Mouse (Mus musculus) gastrocnemius, postnatal 10 days (tissue): ENCODE data around the gene Catsper4. TPM values are rescaled to one million over a fixed set of nuclear protein-coding genes. Genes with fewer than 3 reads are reported as not detected.
A peak's percentile ranks its signal among the peaks of the same experiment; 100 is the strongest.
"Not testable (repeated sequence)": the region's sequence is repeated elsewhere in the genome, so short reads cannot be mapped to it uniquely, and the experiment has no call there.

Source experiments
- DNase-seq: peaks from one replicate; pipeline ENCODE4 v3.0.0; 2021; ENCODE audit warnings: mixed read lengths
- long read RNA-seq, 2 experiments: library from polyadenylated mRNA; stranded (forward); transcript quantifications; one replicate each; pipeline ENCODE4 v2.0.0; 2021
- total RNA-seq, 2 experiments: library from RNA; stranded (reverse); gene quantifications; 2 replicates each; pipeline ENCODE4 v1.2.3; 2021

Gene Catsper4
- 1 to 10 TPM in 1 of 2 experiments, not detected in 1; 1.1 TPM for total RNA-seq
- long read RNA-seq, experiment 1: 0 reads
- long read RNA-seq, experiment 2: 0 reads

DNA sequence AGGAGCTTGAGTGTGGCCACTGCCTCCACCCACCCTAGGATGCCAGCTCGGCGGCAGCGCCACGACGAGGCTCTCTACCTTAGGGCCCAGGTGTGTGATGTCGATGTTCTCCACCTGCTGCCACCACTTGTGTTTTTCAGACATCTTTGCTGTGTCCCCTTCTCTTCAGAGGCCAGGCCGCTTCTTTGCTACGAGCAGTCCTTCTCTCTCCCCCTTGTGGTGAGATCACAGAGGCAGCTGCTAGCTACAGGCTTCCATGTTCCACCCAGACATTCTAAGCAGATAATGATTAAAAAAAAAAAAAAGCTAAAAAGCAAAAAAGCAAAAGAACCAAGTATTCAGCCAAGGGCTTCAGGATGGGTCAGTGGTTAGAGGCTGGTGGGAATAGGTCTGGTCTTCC is at the start of gene Catsper4:
Catsper4 (minus strand) TSS at position 190 of the 400 bp plus-strand sequence.
- no peak for DNase-seq

- no peak for DNase-seq
Observed at GRCm38 (mm10) chr4:134273417-134274345, 46.5 kb upstream of the Catsper4 start.

GRCm38 (mm10) chr4:134272731-134273416 is 45.7 kb upstream of the Catsper4 start:
- no peak for DNase-seq

DNA sequence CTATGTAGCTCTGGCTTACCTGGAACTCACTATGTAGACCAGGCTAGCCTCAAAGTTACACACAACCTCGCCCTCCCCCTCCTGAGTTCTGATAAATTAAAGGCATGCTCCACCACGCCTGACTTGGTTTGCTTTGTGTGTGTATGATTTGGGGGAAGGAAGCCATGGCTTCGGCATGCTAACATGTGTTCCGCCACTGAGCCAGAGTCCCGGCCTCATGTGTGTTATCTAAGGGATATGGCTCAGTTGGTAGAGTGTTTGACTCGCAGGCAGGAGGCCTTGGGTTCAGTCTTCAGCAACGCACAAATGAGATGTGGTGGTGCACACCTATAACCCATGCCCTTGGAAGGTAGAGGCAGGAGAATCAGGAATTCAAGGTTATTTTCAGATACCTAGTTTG is 44.8 kb upstream of the Catsper4 start:
- no peak for DNase-seq

DNA sequence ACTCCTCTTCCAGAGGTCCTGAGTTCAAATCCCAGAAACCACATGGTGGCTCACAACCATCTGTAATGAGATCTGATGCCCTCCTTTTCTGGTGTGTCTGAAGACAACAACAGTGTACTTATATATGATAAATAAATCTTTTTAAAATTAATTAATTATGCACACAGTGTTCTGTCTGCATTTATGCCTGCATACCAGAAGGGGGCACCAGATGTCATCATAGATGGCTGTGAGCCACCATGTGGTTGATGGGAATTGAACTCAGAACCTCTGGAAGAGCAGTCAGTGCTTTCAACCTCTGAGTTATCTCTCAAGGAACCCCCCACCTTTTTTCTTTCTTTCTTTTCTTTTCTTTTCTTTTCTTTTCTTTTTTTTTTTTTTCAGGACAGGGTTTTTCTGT is 42.4 kb upstream of the Catsper4 start:
- not testable (repeated sequence) for DNase-seq

GRCm38 (mm10) chr4:134268102-134268655 is 41.0 kb upstream of the Catsper4 start:
- no peak for DNase-seq

DNA sequence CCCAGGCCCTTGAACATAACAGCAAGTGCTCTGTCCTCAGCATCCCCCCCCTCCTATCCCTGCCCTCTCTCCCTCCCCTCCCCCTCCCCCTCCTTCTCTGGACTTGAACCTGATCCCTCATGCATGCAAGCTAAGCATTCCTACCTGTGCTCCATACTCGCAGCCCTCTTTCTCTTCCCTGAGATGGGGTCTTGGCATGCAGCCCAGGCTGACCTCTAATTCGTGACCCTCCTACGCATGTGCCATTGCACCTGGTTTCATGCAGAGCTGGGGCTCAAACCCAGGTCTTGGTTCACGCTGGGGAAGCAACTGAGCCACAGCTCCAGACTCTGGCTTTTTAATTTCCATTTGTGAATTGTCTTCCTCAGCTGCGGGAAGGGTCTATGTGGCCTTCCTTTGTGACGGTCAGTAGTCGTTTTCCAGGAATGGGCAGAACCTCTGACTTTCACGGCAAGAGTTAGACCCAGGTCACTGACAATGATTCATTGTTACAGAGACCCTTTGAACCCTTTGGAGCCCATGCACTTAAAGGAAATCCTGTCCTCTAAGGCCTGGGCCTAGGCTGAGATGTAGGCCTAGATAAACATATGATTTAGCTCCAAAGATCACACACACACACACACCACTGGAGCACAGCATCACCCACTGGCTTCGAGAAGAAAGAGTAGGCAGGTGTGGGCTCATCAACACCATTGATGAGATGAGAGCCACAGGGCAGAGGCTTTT is 38.8 kb upstream of the Catsper4 start:
- DNase-seq: no peak

DNA sequence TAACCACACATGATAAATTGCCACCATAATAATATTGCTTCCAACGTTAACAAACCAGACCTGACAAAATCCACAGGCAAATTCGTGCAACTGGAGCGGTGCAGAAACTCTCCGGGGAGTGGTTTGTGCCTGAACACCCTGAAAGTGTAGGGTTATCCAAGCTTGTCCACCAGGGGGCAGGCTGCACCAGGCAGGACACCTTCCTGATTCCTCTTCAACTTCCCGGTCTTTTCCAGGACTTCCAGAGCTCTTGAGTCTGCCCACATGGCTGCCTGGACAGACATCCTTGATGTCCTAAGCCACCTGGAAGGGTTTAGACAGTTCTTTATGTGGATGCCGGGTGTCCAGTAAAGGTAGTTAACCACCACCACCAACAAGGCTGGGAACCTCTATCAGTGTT is 36.0 kb upstream of the Catsper4 start:
- peak; percentile 76 for DNase-seq

GRCm38 (mm10) chr4:134258354-134258753 is 31.2 kb upstream of the Catsper4 start:
- no peak for DNase-seq

DNA sequence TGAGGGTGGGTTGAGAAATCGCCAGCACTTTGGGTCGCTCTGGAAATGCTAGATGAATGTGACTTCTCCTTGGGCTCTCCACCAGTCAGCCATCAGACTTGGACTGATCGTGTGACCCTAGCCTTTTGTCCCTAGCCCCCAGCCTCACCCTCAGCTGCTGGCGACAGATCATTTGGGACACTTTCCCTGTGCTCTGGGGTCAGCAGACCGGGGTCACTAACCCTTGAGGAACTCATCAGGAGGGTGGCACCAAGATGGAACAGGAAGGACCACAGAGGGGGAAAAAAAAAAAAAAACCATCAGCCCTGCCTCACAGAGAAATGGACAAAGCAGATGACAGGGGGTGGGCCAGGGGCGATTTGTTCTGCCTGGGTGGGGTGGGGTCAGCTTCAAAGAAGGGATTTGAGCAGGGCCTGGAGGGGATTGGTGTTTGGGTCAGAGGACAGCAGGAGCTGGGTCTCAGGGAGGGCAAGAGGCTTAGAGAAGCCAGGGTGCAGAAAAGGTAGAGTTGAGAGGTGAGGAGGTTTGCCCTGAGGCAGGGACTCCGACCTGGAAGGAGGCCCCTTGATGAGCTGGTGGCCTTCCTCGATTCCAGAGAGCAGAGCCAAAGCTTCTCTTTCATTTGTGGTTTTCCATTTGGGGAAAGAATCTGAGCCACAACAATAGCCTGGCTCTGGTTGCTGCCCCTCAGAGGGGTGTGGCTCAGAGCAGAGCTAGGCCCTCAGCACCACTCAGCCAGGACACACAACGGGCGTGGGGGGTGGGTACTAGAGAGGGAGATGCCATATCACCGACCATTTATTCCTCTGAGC is 30.2 kb upstream of the Catsper4 start:
- DNase-seq: no peak

DNA sequence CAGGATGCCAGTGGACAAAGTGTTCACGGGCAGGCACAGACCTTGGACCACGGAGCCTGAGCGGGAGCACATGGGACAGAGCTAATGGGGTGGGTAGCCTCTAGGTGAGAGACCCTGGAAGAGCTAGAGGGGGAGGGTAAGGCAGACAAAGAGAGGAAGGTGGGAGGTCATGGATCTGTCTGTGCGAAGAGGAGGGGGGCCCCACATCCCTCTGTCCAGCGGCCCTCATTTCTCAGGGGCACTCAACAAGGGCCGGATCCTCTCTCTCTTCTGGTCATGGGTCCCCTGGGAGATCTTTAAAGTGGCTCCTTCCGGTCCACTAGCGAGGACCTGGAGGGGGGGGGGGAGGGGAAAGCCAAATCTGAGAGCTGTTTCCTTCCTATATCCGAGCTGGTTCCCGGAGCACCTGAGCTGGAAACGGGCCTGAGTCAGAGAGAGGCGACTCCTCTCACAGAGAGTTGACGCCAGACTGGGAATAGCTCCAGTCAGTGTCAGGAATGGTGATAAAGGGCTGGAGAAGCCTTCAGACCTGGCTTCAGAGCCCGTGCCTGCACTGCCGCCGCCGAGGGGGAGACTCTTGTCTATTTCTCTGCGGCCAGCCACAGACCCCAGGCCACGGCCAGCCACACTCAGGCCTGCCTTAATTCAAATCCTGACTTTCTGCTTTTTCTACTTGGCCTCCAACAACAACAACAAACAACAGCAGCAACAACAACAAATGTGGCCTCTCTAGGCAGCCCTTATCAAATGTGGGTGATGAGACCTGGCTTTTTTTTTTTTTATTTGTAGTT is 29.4 kb upstream of the Catsper4 start:
- DNase-seq: no peak

DNA sequence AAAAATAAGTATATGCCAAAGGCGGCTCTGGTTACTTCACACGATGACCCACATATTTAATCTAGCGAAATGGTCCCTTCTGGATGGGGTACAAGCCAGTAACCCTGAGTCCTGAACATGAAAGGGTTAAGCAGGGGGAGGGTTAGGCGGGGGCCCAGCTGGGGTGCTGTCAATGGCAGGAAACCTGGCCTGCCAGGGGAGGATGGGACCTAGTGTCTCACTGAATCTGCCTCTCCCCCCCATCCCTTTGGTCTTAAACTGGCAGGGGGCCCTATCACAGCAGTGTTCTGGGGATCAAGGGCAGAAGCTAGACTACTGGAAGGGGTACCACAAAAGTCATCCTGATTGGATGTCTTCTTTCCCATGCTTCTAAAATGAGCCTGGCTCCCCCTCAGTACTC is 28.7 kb upstream of the Catsper4 start:
- no peak for DNase-seq

DNA sequence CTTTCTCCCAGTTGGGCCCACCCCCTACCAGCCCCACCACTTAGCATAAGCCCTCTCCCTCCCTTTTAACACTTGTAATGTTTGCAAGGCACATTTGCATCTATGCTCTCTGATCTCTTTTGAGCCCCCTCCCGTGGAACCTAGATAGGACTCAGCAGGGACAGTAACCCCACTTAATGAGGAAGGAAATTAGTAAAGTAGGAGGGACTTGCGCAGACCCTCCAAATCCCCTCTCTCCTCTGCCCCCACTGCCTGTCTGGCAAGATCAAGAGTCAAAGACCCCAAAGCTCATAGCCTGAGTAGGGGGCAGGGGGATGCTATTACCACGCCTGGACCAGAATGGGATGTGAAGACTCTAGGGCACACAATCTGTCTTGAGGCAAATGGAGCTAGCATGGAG is 27.7 kb upstream of the Catsper4 start:
- DNase-seq: no peak

GRCm38 (mm10) chr4:134253722-134254324 is 26.6 kb upstream of the Catsper4 start, which contains the start of gene Grrp1:
Gene Grrp1 (minus strand): TSS chr4:134254106.
- no peak for DNase-seq

DNA sequence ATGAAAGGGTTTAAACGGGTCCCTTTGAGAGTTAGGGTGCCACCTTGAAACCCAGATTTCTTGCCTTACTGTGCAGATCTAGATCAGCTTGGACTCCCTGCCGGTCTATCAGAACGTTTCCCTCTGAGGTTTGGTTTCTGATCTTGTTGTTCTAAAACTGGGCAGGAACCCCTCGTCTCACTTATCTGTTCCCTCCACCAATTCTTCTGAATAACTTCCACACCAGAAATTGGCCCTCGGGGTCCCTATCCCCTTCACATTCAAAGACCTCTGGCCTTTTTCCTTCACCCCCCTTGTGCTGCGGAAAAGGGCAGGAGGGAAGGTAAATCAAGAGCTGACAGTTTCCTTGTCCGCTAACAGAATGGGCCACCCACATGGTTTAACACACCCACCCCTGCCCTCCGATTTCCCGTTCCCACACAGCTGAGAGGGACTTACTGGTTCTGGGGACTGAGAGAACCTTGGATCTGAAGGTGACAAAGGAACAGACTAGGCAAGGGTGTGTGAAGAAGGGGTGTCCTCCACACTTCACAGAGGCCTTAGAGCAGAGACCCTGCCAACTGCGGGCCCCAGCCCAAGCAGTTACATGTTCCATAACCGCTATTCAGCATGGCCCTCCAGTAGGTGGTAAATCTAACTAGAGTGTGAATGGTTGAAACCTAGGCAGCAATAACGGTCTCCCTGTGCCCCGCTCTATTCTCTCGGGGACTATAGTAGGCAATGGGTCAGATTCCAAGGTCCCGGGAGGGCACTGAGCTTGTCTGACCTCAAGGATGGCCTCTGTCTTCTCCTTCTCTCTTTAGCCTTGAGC is 25.9 kb upstream of the Catsper4 start:
- DNase-seq: no peak

DNA sequence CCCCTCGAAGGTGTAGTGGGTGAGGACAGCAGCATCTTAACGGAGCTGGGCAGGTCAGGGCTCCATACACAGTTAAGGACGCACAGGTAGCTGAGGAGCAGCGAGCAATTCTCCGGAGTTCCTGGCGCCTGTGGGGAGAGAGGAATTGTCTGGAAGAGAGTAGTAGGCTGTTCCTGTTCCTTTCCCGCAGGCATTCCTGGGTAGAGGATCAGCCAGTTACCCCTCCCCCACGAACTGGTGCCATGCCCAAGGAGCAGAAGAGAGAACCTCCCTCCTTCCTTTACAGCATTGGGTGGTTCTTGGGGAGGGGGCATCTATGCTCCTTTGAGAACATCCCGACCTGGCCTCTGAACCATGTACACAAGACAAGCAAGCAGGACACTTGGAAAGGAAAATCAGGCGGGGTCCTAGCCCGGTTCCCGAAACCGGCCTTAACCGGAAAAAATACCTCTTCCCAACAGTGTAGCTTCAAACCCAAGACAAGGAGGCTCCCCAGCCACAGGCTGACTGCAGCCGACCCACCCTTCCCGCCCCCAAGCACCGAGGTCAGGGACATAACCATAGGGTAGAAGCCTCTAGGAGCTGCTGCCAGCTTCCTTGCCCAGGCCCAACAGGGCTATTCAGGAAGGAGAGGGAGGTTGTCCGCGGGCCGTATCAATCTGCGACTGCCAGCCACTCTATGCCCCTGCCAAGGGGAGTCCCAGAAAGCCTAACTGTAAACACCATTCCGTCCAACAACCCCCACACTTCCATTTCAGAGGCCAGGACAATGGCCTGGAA is 25.1 kb upstream of the Catsper4 start:
- DNase-seq: no peak

GRCm38 (mm10) chr4:134251241-134252130 is 24.3 kb upstream of the Catsper4 start:
- peak; percentile 36 for DNase-seq
